Mouse (Mus musculus) neural tube, embryonic 11.5 days (tissue): ENCODE measurements around the gene Slc30a2. TPM values are rescaled to one million over a fixed set of nuclear protein-coding genes. Genes with fewer than 3 reads are reported as not detected.

Source experiments
- ATAC-seq: fragments of 200-750 bp; cut with Nextera tagmentation; 2 replicates; pipeline ENCODE4 v1.8.0; 2017; ENCODE audit warnings: moderate number of reproducible peaks, mild to moderate bottlenecking, moderate TSS enrichment, moderate library complexity; ENCODE audit not compliant: insufficient read depth, low FRiP score, low TSS enrichment
- DNase-seq: peaks from one replicate; pipeline ENCODE4 v3.0.0-alpha.2; 2015; ENCODE audit warnings: low spot score
- H3K27ac ChIP-seq: fragments of 300-500 bp; sonication (generic); 2 replicates; pipeline ENCODE4 v1.5.1; 2014; ENCODE audit warnings: low read depth, mild to moderate bottlenecking, low read length
- H3K27me3 ChIP-seq: fragments of 300-500 bp; sonication (generic); 2 replicates; pipeline ENCODE4 v1.6.1; 2014; ENCODE audit warnings: mild to moderate bottlenecking, low read length, mixed read lengths; ENCODE audit not compliant: control insufficient read depth, insufficient read depth
- H3K36me3 ChIP-seq: fragments of 300-500 bp; sonication (generic); 2 replicates; pipeline ENCODE4 v1.6.1; 2014; ENCODE audit warnings: mild to moderate bottlenecking, low read length, moderate library complexity, mixed read lengths; ENCODE audit not compliant: control insufficient read depth, insufficient read depth
- H3K4me1 ChIP-seq: fragments of 300-500 bp; sonication (generic); 2 replicates; pipeline ENCODE4 v1.6.1; 2014; ENCODE audit warnings: low read length, mixed read lengths; ENCODE audit not compliant: control insufficient read depth, insufficient read depth
- H3K4me2 ChIP-seq: fragments of 300-500 bp; sonication (generic); 2 replicates; pipeline ENCODE4 v1.6.1; 2014; ENCODE audit warnings: low read depth, mild to moderate bottlenecking, moderate library complexity
- H3K4me3 ChIP-seq: fragments of 300-500 bp; sonication (generic); 2 replicates; pipeline ENCODE4 v1.5.1; 2014; ENCODE audit warnings: low read depth, low read length
- H3K9ac ChIP-seq: fragments of 300-500 bp; sonication (generic); 2 replicates; pipeline ENCODE4 v1.6.1; 2014; ENCODE audit warnings: mild to moderate bottlenecking, low read length
- H3K9me3 ChIP-seq: fragments of 300-500 bp; sonication (generic); 2 replicates; pipeline ENCODE4 v1.6.1; 2016; ENCODE audit warnings: low read length; ENCODE audit not compliant: control insufficient read depth
- WGBS: fragments of 180-500 bp; shearing (Covaris S2); extraction: QIAGEN DNeasy Blood & Tissue Kit; methylation state at CpG from one replicate; pipeline ENCODE4 v1.1.7; 2014; 5-methylcytosine and 5-hydroxymethylcytosine counted together
- polyA plus RNA-seq: library from polyadenylated mRNA; unstranded; fragments of >200 nt; fragmentation: Nextera tagmentation; extraction: Ambion mirVana; gene quantifications from 2 replicates; pipeline ENCODE4 v1.2.1, GENCODE M21; 2014

Gene Slc30a2
- polyA plus RNA-seq, 1 experiment from 2014 or later = not detected

- Histone ChIP-seq H3K9ac (no peak overlapping the region), H3K4me1 (no peaks in the 10 kb centered on the region), H3K36me3 (no peaks in the 10 kb centered on the region), H3K27me3 (no peaks in the 10 kb centered on the region), H3K4me2 (no peak overlapping the region), H3K27ac (no peak overlapping the region), H3K9me3 (no peaks in the 10 kb centered on the region), H3K4me3 (no peak overlapping the region)
- DNase-seq (no peak), ATAC-seq (no peak)
- 88% methylated on average over 5 of the region's 5 CpGs for WGBS
Measured at GRCm38 (mm10) chr4:134302084-134302483, 40.9 kb upstream of the Slc30a2 start.

DNA sequence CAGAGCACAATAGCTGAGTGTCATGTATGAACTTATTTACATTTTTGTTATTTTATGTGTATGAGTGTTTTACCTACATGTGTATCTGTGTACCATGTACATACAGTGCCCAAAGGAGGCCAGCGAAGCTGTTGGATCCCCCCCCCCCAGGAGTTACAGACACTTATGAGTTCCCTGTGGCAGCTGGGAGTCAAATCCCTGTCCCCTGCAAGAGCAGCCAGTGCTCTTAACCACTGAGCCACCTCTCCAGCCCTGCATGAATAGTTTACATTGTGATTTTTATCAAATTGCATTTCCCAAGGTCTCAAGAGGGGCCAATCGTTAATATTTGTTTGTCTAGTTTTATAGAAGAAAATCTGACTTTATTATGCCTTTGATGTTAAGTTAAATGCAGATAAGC, 36.0 kb upstream of the Slc30a2 start:
- H3K4me2 ChIP-seq = no peak overlapping the region
- no peaks in the 10 kb centered on the region for H3K36me3 ChIP-seq
- 85% methylated on average over 2 of the region's 2 CpGs for WGBS
- no peak for DNase-seq
- H3K4me3 ChIP-seq = no peak overlapping the region
- no peak overlapping the region for H3K9ac ChIP-seq
- H3K27me3 ChIP-seq = no peaks in the 10 kb centered on the region
- ATAC-seq = no peak
- no peaks in the 10 kb centered on the region for H3K9me3 ChIP-seq
- H3K4me1 ChIP-seq = no peaks in the 10 kb centered on the region
- H3K27ac ChIP-seq = no peak overlapping the region

DNA sequence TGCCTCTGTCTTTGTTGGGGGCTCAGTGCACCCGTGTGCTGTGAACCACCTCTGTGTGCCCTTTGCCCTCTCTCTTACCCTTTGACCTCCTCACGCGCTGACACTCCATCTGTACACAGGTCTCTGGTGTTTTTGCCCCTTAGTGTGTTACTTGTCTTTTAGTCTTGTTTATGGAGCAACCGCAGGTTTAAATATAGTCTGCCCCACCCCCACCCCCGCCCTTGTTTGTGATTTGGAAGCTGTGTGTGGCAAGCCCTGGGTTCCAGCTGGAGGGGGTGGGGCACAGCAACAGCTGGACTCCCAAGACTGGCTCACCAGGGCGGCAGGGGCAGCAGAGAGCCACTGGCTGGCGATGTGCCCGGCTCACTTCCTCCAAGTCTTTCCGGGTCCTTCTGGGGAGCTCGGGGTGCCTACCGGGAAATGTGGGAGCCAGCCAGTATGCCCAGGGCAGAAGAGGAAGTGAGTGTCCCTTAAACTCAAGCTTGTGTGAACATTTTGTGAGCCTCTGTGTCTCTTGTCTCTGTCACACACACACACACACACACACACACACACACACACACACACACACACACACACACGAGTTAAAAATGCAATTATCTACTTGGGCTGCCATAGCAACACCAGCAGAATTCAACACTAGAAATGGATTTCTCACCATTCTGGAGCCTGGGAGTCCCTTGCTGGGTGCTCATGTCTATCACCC, 35.5 kb upstream of the Slc30a2 start:
- Histone ChIP-seq H3K27me3 (no peaks in the 10 kb centered on the region), H3K4me3 (no peak overlapping the region), H3K9me3 (no peaks in the 10 kb centered on the region), H3K27ac (no peak overlapping the region), H3K4me2 (no peak overlapping the region), H3K36me3 (no peaks in the 10 kb centered on the region), H3K4me1 (no peaks in the 10 kb centered on the region), H3K9ac (no peak overlapping the region)
- 30% methylated on average over 12 of the region's 12 CpGs for WGBS
- DNase-seq (peak; percentile 32), ATAC-seq (no peak)

GRCm38 (mm10) chr4:134310106-134310505, 32.9 kb upstream of the Slc30a2 start:
- Histone ChIP-seq H3K9me3 (no peaks in the 10 kb centered on the region), H3K36me3 (no peaks in the 10 kb centered on the region), H3K27ac (no peak overlapping the region), H3K27me3 (no peaks in the 10 kb centered on the region), H3K4me1 (no peaks in the 10 kb centered on the region), H3K4me3 (no peak overlapping the region), H3K9ac (no peak overlapping the region), H3K4me2 (no peak overlapping the region)
- no peak for ATAC-seq
- no peak for DNase-seq
- 87% methylated on average over 7 of the region's 7 CpGs for WGBS

GRCm38 (mm10) chr4:134310656-134311055, 32.3 kb upstream of the Slc30a2 start:
- Histone ChIP-seq H3K36me3 (no peaks in the 10 kb centered on the region), H3K4me2 (no peak overlapping the region), H3K4me3 (no peak overlapping the region), H3K9ac (no peak overlapping the region), H3K4me1 (no peaks in the 10 kb centered on the region; the same call in 1 of the 2 replicates), H3K27me3 (no peaks in the 10 kb centered on the region), H3K27ac (no peak overlapping the region), H3K9me3 (no peaks in the 10 kb centered on the region)
- no peak for ATAC-seq
- WGBS = 88% methylated on average over 9 of the region's 9 CpGs
- no peak for DNase-seq

- Histone ChIP-seq H3K27me3 (no peaks in the 10 kb centered on the region), H3K4me1 (no peaks in the 10 kb centered on the region; the same call in 1 of the 2 replicates), H3K9me3 (no peaks in the 10 kb centered on the region), H3K9ac (no peak overlapping the region), H3K4me2 (no peak overlapping the region), H3K36me3 (no peaks in the 10 kb centered on the region), H3K4me3 (no peak overlapping the region), H3K27ac (no peak overlapping the region)
- no peak for DNase-seq
- 86% methylated on average over 9 of the region's 9 CpGs for WGBS
- no peak for ATAC-seq
Measured at GRCm38 (mm10) chr4:134311784-134312183, 31.2 kb upstream of the Slc30a2 start.

GRCm38 (mm10) chr4:134312341-134312740, 30.6 kb upstream of the Slc30a2 start:
- Histone ChIP-seq H3K27me3 (no peaks in the 10 kb centered on the region), H3K4me2 (no peak overlapping the region), H3K9me3 (no peaks in the 10 kb centered on the region), H3K4me1 (no peaks in the 10 kb centered on the region; the same call in 1 of the 2 replicates), H3K4me3 (no peak overlapping the region), H3K9ac (no peak overlapping the region), H3K36me3 (no peaks in the 10 kb centered on the region), H3K27ac (no peak overlapping the region)
- DNase-seq (no peak), ATAC-seq (no peak)
- WGBS = 93% methylated on average over 5 of the region's 5 CpGs

DNA sequence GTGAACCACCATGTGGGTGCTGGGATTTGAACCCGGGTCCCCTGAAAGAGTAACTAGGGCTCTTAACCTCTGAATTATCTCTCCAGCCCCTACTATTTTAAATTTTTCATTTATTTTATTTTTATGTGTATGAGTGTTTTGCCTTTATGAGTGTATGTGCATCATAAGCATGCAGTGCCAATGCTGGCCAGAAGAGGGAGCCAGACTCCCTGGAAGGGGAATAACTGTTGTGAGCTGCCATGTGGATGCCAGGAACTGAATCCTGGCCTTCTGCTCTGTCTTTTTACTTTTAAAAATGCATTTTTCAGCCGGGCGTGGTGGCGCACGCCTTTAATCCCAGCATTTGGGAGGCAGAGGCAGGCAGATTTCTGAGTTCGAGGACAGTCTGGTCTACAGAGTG, 30.1 kb upstream of the Slc30a2 start:
- ATAC-seq (no peak), DNase-seq (no peak)
- H3K9ac ChIP-seq = no peak overlapping the region
- no peak overlapping the region for H3K4me2 ChIP-seq
- 94% methylated on average over 6 of the region's 6 CpGs for WGBS
- no peak overlapping the region for H3K27ac ChIP-seq
- H3K4me3 ChIP-seq = no peak overlapping the region
- H3K36me3 ChIP-seq = no peaks in the 10 kb centered on the region
- no peaks in the 10 kb centered on the region; the same call in 1 of the 2 replicates for H3K4me1 ChIP-seq
- H3K27me3 ChIP-seq = no peaks in the 10 kb centered on the region
- no peaks in the 10 kb centered on the region for H3K9me3 ChIP-seq

- no peak for ATAC-seq
- no peaks in the 10 kb centered on the region; the same call in 1 of the 2 replicates for H3K4me1 ChIP-seq
Measured at GRCm38 (mm10) chr4:134314081-134314655, 28.8 kb upstream of the Slc30a2 start.

More at GRCm38 (mm10) chr4:134314081-134314655, 28.8 kb upstream of the Slc30a2 start:
- Histone ChIP-seq H3K9ac (no peak overlapping the region), H3K4me3 (no peak overlapping the region), H3K4me2 (no peak overlapping the region), H3K27me3 (no peaks in the 10 kb centered on the region), H3K27ac (no peak overlapping the region), H3K36me3 (no peaks in the 10 kb centered on the region), H3K9me3 (no peaks in the 10 kb centered on the region)
- 81% methylated on average over 4 of the region's 4 CpGs for WGBS
- no peak for DNase-seq
